Comparison of ENCODE assay signal across 33 mouse cellular contexts in genomic region chr19:47548432-47549076, GRCm38 (mm10). TPM values are rescaled to one million over a fixed set of nuclear protein-coding genes. Genes with fewer than 3 reads are reported as not detected.
DNase-seq lines count a peak whose midpoint lies in the region; ATAC-seq and TF ChIP-seq lines count a peak whose summit lies in the region.
"Had no signal": no experiment of that assay in that cellular context is flagged by ENCODE, and none has a peak within 500 bp of the region (broad histone marks: within the 10 kb centered on the region; RNA-seq: fewer than 3 reads in every experiment).

No protein-coding gene starts in this region.

- peak; percentile 68 for DNase-seq in kidney, postnatal 0 days (ENCODE audit: low spot score)
- DNase-seq in kidney, postnatal 14 days: no peak
- no peak for DNase-seq in liver, embryonic 13.5 days
- no peak for DNase-seq in right cerebral cortex, postnatal 25 days
- no peak for DNase-seq in spleen, adult 18-20 months
- DNase-seq: adrenal gland, adult 2 months; adrenal gland, postnatal 36 days; cerebellum, adult 2 months; cerebellum, postnatal 25 days; gastrocnemius, adult 2 months; gastrocnemius, postnatal 36 days; heart, adult 18-20 months; kidney, postnatal 10 days; lung, adult 18-20 months; lung, postnatal 4 days; right cerebral cortex, postnatal 4 days; thymus, adult 2 months; thymus, postnatal 36 days had no signal

- H3K36me3 ChIP-seq in kidney, postnatal 0 days (ENCODE audit: insufficient read depth, low read length): no peaks in the 10 kb centered on the region
- H3K36me3 ChIP-seq in neural tube, embryonic 13.5 days: no peaks in the 10 kb centered on the region
- no peaks in the 10 kb centered on the region for H3K36me3 ChIP-seq in neural tube, embryonic 15.5 days
- H3K36me3 ChIP-seq in liver, embryonic 13.5 days: no peaks in the 10 kb centered on the region
- H3K36me3 ChIP-seq: embryonic facial prominence, embryonic 10.5 days; embryonic facial prominence, embryonic 15.5 days; forebrain, embryonic 10.5 days; heart, embryonic 12.5 days; limb, embryonic 13.5 days; midbrain, embryonic 13.5 days had no signal

- ATAC-seq in kidney, postnatal 0 days (replicated peaks; ENCODE audit: low FRiP score, low read depth): no peak
- no peak for ATAC-seq in neural tube, embryonic 13.5 days (ENCODE audit: low read depth)
- no peak for ATAC-seq in neural tube, embryonic 15.5 days (ENCODE audit: low FRiP score)
- ATAC-seq in liver, embryonic 13.5 days (ENCODE audit: low read depth): peak; percentile 58; the same call in 1 of the 2 replicates
- ATAC-seq: activated CD4-positive, CD25-positive, alpha-beta regulatory T cell, adult 4 months; CD4-positive, CD25-positive, alpha-beta regulatory T cell, adult 4 months; forebrain, embryonic 16.5 days; intestine, postnatal 0 days; lung, postnatal 0 days; midbrain, embryonic 13.5 days had no signal

- H3K27ac ChIP-seq in kidney, postnatal 0 days: no peak overlapping the region; the same call in 1 of the 2 replicates
- peak overlapping the region; percentile 10; the same call in 1 of the 2 replicates for H3K27ac ChIP-seq in neural tube, embryonic 13.5 days (replicated peaks)
- no peak overlapping the region for H3K27ac ChIP-seq in neural tube, embryonic 15.5 days (replicated peaks)
- H3K27ac ChIP-seq in liver, embryonic 13.5 days: no peak overlapping the region
- H3K27ac ChIP-seq: embryonic facial prominence, embryonic 10.5 days; embryonic facial prominence, embryonic 15.5 days; forebrain, embryonic 10.5 days; gastrocnemius, adult 2 months; hindbrain, embryonic 14.5 days; left cerebral cortex, adult 2 months; limb, embryonic 13.5 days; midbrain, embryonic 13.5 days had no signal

- H3K4me2 ChIP-seq in kidney, postnatal 0 days (ENCODE audit: low read length): no peak overlapping the region
- H3K4me2 ChIP-seq in neural tube, embryonic 13.5 days: no peak overlapping the region
- no peak overlapping the region for H3K4me2 ChIP-seq in neural tube, embryonic 15.5 days
- H3K4me2 ChIP-seq in liver, embryonic 13.5 days: no peak overlapping the region
- H3K4me2 ChIP-seq: embryonic facial prominence, embryonic 15.5 days; heart, embryonic 12.5 days; hindbrain, embryonic 14.5 days; limb, embryonic 13.5 days; midbrain, embryonic 13.5 days had no signal

- H3K27me3 ChIP-seq in kidney, postnatal 0 days (ENCODE audit: insufficient read depth, low read length): no peaks in the 10 kb centered on the region
- H3K27me3 ChIP-seq in neural tube, embryonic 13.5 days: no peaks in the 10 kb centered on the region
- no peaks in the 10 kb centered on the region for H3K27me3 ChIP-seq in neural tube, embryonic 15.5 days (replicated peaks)
- H3K27me3 ChIP-seq in liver, embryonic 13.5 days: no peaks in the 10 kb centered on the region
- H3K27me3 ChIP-seq: embryonic facial prominence, embryonic 15.5 days; heart, embryonic 12.5 days; midbrain, embryonic 13.5 days had no signal

- H3K9me3 ChIP-seq in kidney, postnatal 0 days (replicated peaks; ENCODE audit: low read length): no peaks in the 10 kb centered on the region
- H3K9me3 ChIP-seq in neural tube, embryonic 13.5 days: no peaks in the 10 kb centered on the region
- H3K9me3 ChIP-seq in neural tube, embryonic 15.5 days (replicated peaks): no peaks in the 10 kb centered on the region
- H3K9me3 ChIP-seq in liver, embryonic 13.5 days (replicated peaks): no peaks in the 10 kb centered on the region
- H3K9me3 ChIP-seq: embryonic facial prominence, embryonic 10.5 days; embryonic facial prominence, embryonic 15.5 days; forebrain, embryonic 10.5 days; limb, embryonic 13.5 days; midbrain, embryonic 13.5 days had no signal

- H3K4me1 ChIP-seq in kidney, postnatal 0 days (replicated peaks; ENCODE audit: insufficient read depth, low read length): no peaks in the 10 kb centered on the region
- H3K4me1 ChIP-seq in neural tube, embryonic 13.5 days (replicated peaks): peaks cover 12% of the 10 kb centered on the region
- peaks cover 9% of the 10 kb centered on the region; the same call in 1 of the 2 replicates for H3K4me1 ChIP-seq in neural tube, embryonic 15.5 days
- H3K4me1 ChIP-seq in liver, embryonic 13.5 days (replicated peaks): peaks cover 5% of the 10 kb centered on the region; the same call in 1 of the 2 replicates
- H3K4me1 ChIP-seq: embryonic facial prominence, embryonic 10.5 days; embryonic facial prominence, embryonic 15.5 days; heart, embryonic 12.5 days; midbrain, embryonic 13.5 days had no signal

- TF ChIP-seq CTCF in kidney, postnatal 0 days (IDR thresholded peaks at IDR 0.05; ENCODE audit: low read depth): no peak

- H3K9ac ChIP-seq in kidney, postnatal 0 days (ENCODE audit: low read depth, low read length): no peak overlapping the region
- H3K9ac ChIP-seq in neural tube, embryonic 13.5 days: no peak overlapping the region
- H3K9ac ChIP-seq in neural tube, embryonic 15.5 days (replicated peaks): no peak overlapping the region
- H3K9ac ChIP-seq in liver, embryonic 13.5 days: no peak overlapping the region
- H3K9ac ChIP-seq: embryonic facial prominence, embryonic 15.5 days; heart, embryonic 12.5 days; hindbrain, embryonic 14.5 days; limb, embryonic 13.5 days; midbrain, embryonic 13.5 days had no signal

- 79% methylated on average over 11 of the region's 11 CpGs for WGBS in kidney, postnatal 0 days
- 91% methylated on average over 11 of the region's 11 CpGs for WGBS in neural tube, embryonic 13.5 days
- WGBS in neural tube, embryonic 15.5 days: 91% methylated on average over 11 of the region's 11 CpGs
- WGBS in liver, embryonic 13.5 days (ENCODE audit: insufficient replicate concordance): 81% methylated on average over 11 of the region's 11 CpGs

- no peak overlapping the region for H3K4me3 ChIP-seq in kidney, postnatal 0 days (replicated peaks; ENCODE audit: low read depth, low read length)
- H3K4me3 ChIP-seq in neural tube, embryonic 13.5 days: no peak overlapping the region
- no peak overlapping the region for H3K4me3 ChIP-seq in neural tube, embryonic 15.5 days (replicated peaks)
- no peak overlapping the region for H3K4me3 ChIP-seq in liver, embryonic 13.5 days (replicated peaks)
- H3K4me3 ChIP-seq: embryonic facial prominence, embryonic 10.5 days; embryonic facial prominence, embryonic 15.5 days; forebrain, embryonic 10.5 days; gastrocnemius, adult 2 months; heart, embryonic 12.5 days; left cerebral cortex, adult 2 months; limb, embryonic 13.5 days; midbrain, embryonic 13.5 days had no signal

RNA-seq across cellular contexts. Expression of gene Stn1, which starts 11.2 kb away (rescaled TPM):
- 31.5 and 33.9 TPM in 2 replicates for polyA plus RNA-seq in kidney, postnatal 0 days (2015; fragmentation: Nextera tagmentation; extraction: Ambion mirVana)
- polyA plus RNA-seq in neural tube, embryonic 13.5 days (2015; fragmentation: Nextera tagmentation; extraction: Ambion mirVana): 33.0 and 34.0 TPM in 2 replicates
- 27.2 and 31.9 TPM in 2 replicates for polyA plus RNA-seq in neural tube, embryonic 15.5 days (2015; fragmentation: Nextera tagmentation; extraction: Ambion mirVana)
- polyA plus RNA-seq in liver, embryonic 13.5 days (2015; fragmentation: Nextera tagmentation; extraction: Ambion mirVana): 11.6 and 12.7 TPM in 2 replicates

RNA-seq across cellular contexts. Expression of gene Slk, which starts 30.9 kb away (rescaled TPM):
- polyA plus RNA-seq in kidney, postnatal 0 days (2015; fragmentation: Nextera tagmentation; extraction: Ambion mirVana): 12.5 and 14.6 TPM in 2 replicates
- 6.9 and 8.7 TPM in 2 replicates for polyA plus RNA-seq in neural tube, embryonic 13.5 days (2015; fragmentation: Nextera tagmentation; extraction: Ambion mirVana)
- polyA plus RNA-seq in neural tube, embryonic 15.5 days (2015; fragmentation: Nextera tagmentation; extraction: Ambion mirVana): 5.5 and 7.3 TPM in 2 replicates
- polyA plus RNA-seq in liver, embryonic 13.5 days (2015; fragmentation: Nextera tagmentation; extraction: Ambion mirVana): 5.8 and 6.3 TPM in 2 replicates
